Mouse (Mus musculus) gastrocnemius, adult 2 months (tissue): ENCODE data around the gene Spp2. TPM values are rescaled to one million over a fixed set of nuclear protein-coding genes. Genes with fewer than 3 reads are reported as not detected.

Experiments used
- DNase-seq: peaks from one replicate; pipeline ENCODE4 v3.0.0; 2022
- H3K27ac ChIP-seq: fragments of 200-600 bp; 2 replicates; pipeline ENCODE4 v1.8.1; 2022; ENCODE audit warnings: mild to moderate bottlenecking
- H3K4me3 ChIP-seq: fragments of 200-600 bp; 2 replicates; pipeline ENCODE4 v1.8.1; 2022; ENCODE audit warnings: mild to moderate bottlenecking, moderate library complexity
- CTCF ChIP-seq: fragments of 200-600 bp; IDR thresholded peaks from 2 replicates; pipeline ENCODE4 v1.8.1; 2022; ENCODE audit warnings: antibody characterized with exemption, mild to moderate bottlenecking, moderate library complexity
- intact Hi-C: fragments of 180-260 bp; cut with DNase I; formaldehyde crosslinking; loops from one replicate; pipeline ENCODE4 v1.15.1; 2025
- total RNA-seq, 2 experiments: library from RNA; stranded (reverse); gene quantifications; 2 replicates each; pipeline ENCODE4 v1.2.3; 2021

Spp2 gene
- total RNA-seq, 2 experiments from 2014 or later: not detected

GRCm38 (mm10) chr1:88464109-88464905 is 57.5 kb downstream of the Spp2 start:
- intact Hi-C loops: no loop called here
- no peak for DNase-seq
- no peak overlapping the region for H3K27ac ChIP-seq
- no peak overlapping the region for H3K4me3 ChIP-seq
- TF ChIP-seq CTCF: no peak

GRCm38 (mm10) chr1:88465722-88466121 is 59.0 kb downstream of the Spp2 start:
- no peak for DNase-seq
- H3K27ac ChIP-seq: no peak overlapping the region
- TF ChIP-seq CTCF: peak; percentile 34
- H3K4me3 ChIP-seq: no peak overlapping the region
- intact Hi-C loops: no loop called here

- Histone ChIP-seq H3K27ac (no peak overlapping the region), H3K4me3 (no peak overlapping the region)
- TF ChIP-seq CTCF: no peak
- intact Hi-C loops: no loop called here
- no peak for DNase-seq
These were observed 59.7 kb downstream of the Spp2 start for GRCm38 (mm10) chr1:88466325-88467064.

GRCm38 (mm10) chr1:88467866-88468265 is 61.1 kb downstream of the Spp2 start:
- Histone ChIP-seq H3K27ac (no peak overlapping the region), H3K4me3 (no peak overlapping the region)
- intact Hi-C loops: no loop called here
- no peak for DNase-seq
- no peak for TF ChIP-seq CTCF

- TF ChIP-seq CTCF: no peak
- no peak for DNase-seq
- Histone ChIP-seq H3K4me3 (no peak overlapping the region), H3K27ac (no peak overlapping the region)
- intact Hi-C loops: no loop called here
These were observed 61.6 kb downstream of the Spp2 start for GRCm38 (mm10) chr1:88468335-88468734.

- Histone ChIP-seq H3K27ac (no peak overlapping the region), H3K4me3 (no peak overlapping the region)
- intact Hi-C loops: no loop called here
- DNase-seq: no peak
- no peak for TF ChIP-seq CTCF
These were observed 63.0 kb downstream of the Spp2 start for GRCm38 (mm10) chr1:88469746-88470145.

- TF ChIP-seq CTCF: no peak
- H3K4me3 ChIP-seq: no peak overlapping the region
- no peak for DNase-seq
- intact Hi-C loops: no loop called here
- no peak overlapping the region for H3K27ac ChIP-seq
These were observed 65.5 kb downstream of the Spp2 start for GRCm38 (mm10) chr1:88472258-88472657.

- H3K27ac ChIP-seq: no peak overlapping the region
- no peak overlapping the region for H3K4me3 ChIP-seq
- intact Hi-C loops: no loop called here
- no peak for DNase-seq
- no peak for TF ChIP-seq CTCF
These were observed 67.1 kb downstream of the Spp2 start for GRCm38 (mm10) chr1:88473899-88474298.

- TF ChIP-seq CTCF: no peak
- peak; percentile 56 for DNase-seq
- Histone ChIP-seq H3K27ac (no peak overlapping the region), H3K4me3 (no peak overlapping the region)
- intact Hi-C loops: no loop called here
These were observed 67.8 kb downstream of the Spp2 start for GRCm38 (mm10) chr1:88474598-88474997.

GRCm38 (mm10) chr1:88475502-88475953 is 68.8 kb downstream of the Spp2 start:
- H3K27ac ChIP-seq: no peak overlapping the region
- TF ChIP-seq CTCF: no peak
- intact Hi-C loops: no loop called here
- no peak overlapping the region for H3K4me3 ChIP-seq
- no peak for DNase-seq

Other genes starting within 250 kb of the Spp2 start
- under 1 TPM; 0.14 to 0.23 TPM for gene Ugt1a5, start 240.9 kb upstream of the Spp2 start, total RNA-seq
- not detected for gene Ugt1a2, start 206.4 kb upstream of the Spp2 start, total RNA-seq
- gene Dnajb3, start 201.2 kb upstream of the Spp2 start, total RNA-seq: not detected
- not detected for gene Ugt1a1, start 195.0 kb upstream of the Spp2 start, total RNA-seq
- gene Mroh2a, start 180.0 kb upstream of the Spp2 start, total RNA-seq: not detected
- gene Hjurp, start 129.3 kb upstream of the Spp2 start, total RNA-seq: 1 to 10 TPM; 6.1 to 6.6 TPM
- not detected for gene Trpm8, start 129.3 kb upstream of the Spp2 start, total RNA-seq
- not detected for gene Glrp1, start 103.1 kb downstream of the Spp2 start, total RNA-seq